In genomic region chr4:140988706-140989290, GRCm38 (mm10) we compare ENCODE assay signal across 10 mouse cellular contexts. TPM values are rescaled to one million over a fixed set of nuclear protein-coding genes. Genes with fewer than 3 reads are reported as not detected.
DNase-seq lines count a peak whose midpoint lies in the region; ATAC-seq and TF ChIP-seq lines count a peak whose summit lies in the region.
"Had no signal": no experiment of that assay in that cellular context is flagged by ENCODE, and none has a peak within 500 bp of the region (broad histone marks: within the 10 kb centered on the region; RNA-seq: fewer than 3 reads in every experiment).

No protein-coding gene starts in this region.

- intact Hi-C loops in heart, postnatal 14 days (cut with DNase I) = loop anchor here (5.0 kb wide), 1 partner anchor 39 kb away; no protein-coding TSS in a partner anchor
- intact Hi-C loops in gastrocnemius, adult 2 months (cut with DNase I) = no loop called here

- H3K9me3 ChIP-seq in MEL (replicated peaks; ENCODE audit: insufficient read depth, low read length) = no peaks in the 10 kb centered on the region
- H3K9me3 ChIP-seq in intestine, embryonic 16.5 days (ENCODE audit: control insufficient read depth, low read length) = no peaks in the 10 kb centered on the region
- no peaks in the 10 kb centered on the region for H3K9me3 ChIP-seq in midbrain, embryonic 15.5 days

- ATAC-seq in intestine, embryonic 16.5 days = no peak
- no peak for ATAC-seq in midbrain, embryonic 15.5 days (replicated peaks)

- WGBS in intestine, embryonic 16.5 days = 70% methylated on average over 7 of the region's 7 CpGs
- WGBS in midbrain, embryonic 15.5 days = 65% methylated on average over 7 of the region's 7 CpGs

- H3K4me2 ChIP-seq in intestine, embryonic 16.5 days (ENCODE audit: low read depth, low read length) = no peak overlapping the region
- H3K4me2 ChIP-seq in midbrain, embryonic 15.5 days = peak overlapping the region; percentile 86

- no peak for TF ChIP-seq POLR2A in MEL (IDR thresholded peaks at IDR 0.05; ENCODE audit: control insufficient read depth in 1 of 2, insufficient read depth in 1 of 2, low read depth in 1 of 2, low read length in 2 of 2, poor library complexity in 1 of 2)

- peaks cover 8% of the 10 kb centered on the region for H3K79me2 ChIP-seq in MEL (ENCODE audit: control insufficient read depth, insufficient read depth, low read length, poor library complexity)

- no peak for TF ChIP-seq RAD21 in MEL (IDR thresholded peaks at IDR 0.05; ENCODE audit: low read depth, low read length)

- TF ChIP-seq EP300 in MEL (IDR thresholded peaks at IDR 0.05; ENCODE audit: low read depth in 1 of 2, low read length in 2 of 2) = no peak

- peaks cover 3 to 17% of the 10 kb centered on the region in 2 experiments; a peak in 3 of 4 replicates for H3K4me1 ChIP-seq in MEL (ENCODE audit: control insufficient read depth in 1 of 2, insufficient read depth in 2 of 2, low read length in 2 of 2)
- peaks cover 16% of the 10 kb centered on the region for H3K4me1 ChIP-seq in intestine, embryonic 16.5 days (ENCODE audit: control insufficient read depth, insufficient read depth, low read length)
- peaks cover 32% of the 10 kb centered on the region for H3K4me1 ChIP-seq in midbrain, embryonic 15.5 days

- peaks cover 0 to 10% of the 10 kb centered on the region in 2 experiments; a peak in 2 of 4 replicates for H3K36me3 ChIP-seq in MEL (ENCODE audit: control insufficient read depth in 1 of 2, insufficient read depth in 2 of 2, low read length in 2 of 2)
- H3K36me3 ChIP-seq in intestine, embryonic 16.5 days (ENCODE audit: control insufficient read depth, insufficient read depth, low read length) = no peaks in the 10 kb centered on the region
- H3K36me3 ChIP-seq in midbrain, embryonic 15.5 days (replicated peaks) = peaks cover 17% of the 10 kb centered on the region

- no peaks in the 10 kb centered on the region for H3K27me3 ChIP-seq in MEL (ENCODE audit: control insufficient read depth in 1 of 2, insufficient read depth in 2 of 2, low read length in 2 of 2)
- H3K27me3 ChIP-seq in intestine, embryonic 16.5 days (replicated peaks; ENCODE audit: control insufficient read depth, insufficient read depth, low read length) = no peaks in the 10 kb centered on the region
- no peaks in the 10 kb centered on the region for H3K27me3 ChIP-seq in midbrain, embryonic 15.5 days (replicated peaks)

- no peak overlapping the region for H3K4me3 ChIP-seq in MEL (ENCODE audit: control insufficient read depth in 1 of 2, insufficient read depth in 1 of 2, low read depth in 2 of 2, low read length in 2 of 2)
- no peak overlapping the region for H3K4me3 ChIP-seq in intestine, embryonic 16.5 days (ENCODE audit: low read length)
- no peak overlapping the region for H3K4me3 ChIP-seq in midbrain, embryonic 15.5 days
- H3K4me3 ChIP-seq in gastrocnemius, adult 2 months = no peak overlapping the region
- H3K4me3 ChIP-seq: erythroblast, embryonic 14.5 days had no signal

- TF ChIP-seq CTCF in MEL (IDR thresholded peaks at IDR 0.05 in 2 of 3, conservative IDR thresholded peaks at IDR 0.05 in 1 of 3; ENCODE audit: control insufficient read depth in 1 of 3, insufficient read depth in 1 of 3, low read depth in 2 of 3, low read length in 3 of 3, poor library complexity in 1 of 3, severe bottlenecking in 1 of 3) = no peak
- no peak for TF ChIP-seq CTCF in gastrocnemius, adult 2 months (IDR thresholded peaks at IDR 0.05)

- peak; percentile 97 for DNase-seq in heart, adult 11 months
- DNase-seq in heart, postnatal 14 days = no peak
- DNase-seq in MEL (ENCODE audit: low read depth, low spot score) (peak; percentile 45), MN1 (ENCODE audit: low spot score) (no peak)
- DNase-seq in urinary bladder, adult 2 months (ENCODE audit: low spot score) = no peak
- no peak for DNase-seq in gastrocnemius, adult 2 months
- DNase-seq: adrenal gland, adult 8-10 months had no signal

- H3K27ac ChIP-seq in MEL (ENCODE audit: control insufficient read depth, low read depth, low read length) = no peak overlapping the region
- H3K27ac ChIP-seq in intestine, embryonic 16.5 days (ENCODE audit: low read length) = no peak overlapping the region
- no peak overlapping the region for H3K27ac ChIP-seq in midbrain, embryonic 15.5 days
- H3K27ac ChIP-seq in gastrocnemius, adult 2 months = no peak overlapping the region; the same call in 1 of the 2 replicates

- H3K9ac ChIP-seq in MEL (ENCODE audit: control insufficient read depth, low read depth, low read length, poor library complexity, severe bottlenecking) = no peak overlapping the region
- 0 out of 2 replicates have a peak overlapping the region, but pooled peaks have one; percentile 6 for H3K9ac ChIP-seq in intestine, embryonic 16.5 days (ENCODE audit: low read depth, low read length)
- 0 out of 2 replicates have a peak overlapping the region, but pooled peaks have one; percentile 6 for H3K9ac ChIP-seq in midbrain, embryonic 15.5 days

TF ChIP-seq in MEL, 35 proteins besides CTCF, POLR2A, EP300 and RAD21:
- TF ChIP-seq USF1 (IDR thresholded peaks at IDR 0.05; ENCODE audit: low read depth, low read length) (no peak), BHLHE40 (IDR thresholded peaks at IDR 0.05; ENCODE audit: borderline replicate concordance, low read depth, low read length) (no peak), TCF12 (IDR thresholded peaks at IDR 0.05; ENCODE audit: low read depth, low read length) (no peak), SIN3A (IDR thresholded peaks at IDR 0.05; ENCODE audit: low read length) (no peak), SMC3 (IDR thresholded peaks at IDR 0.05; ENCODE audit: low read depth, low read length) (no peak), MYB (IDR thresholded peaks at IDR 0.05; ENCODE audit: low read depth, low read length) (no peak), E2F4 (IDR thresholded peaks at IDR 0.05; ENCODE audit: borderline replicate concordance, low read depth, low read length) (no peak), MYC (IDR thresholded peaks at IDR 0.05; ENCODE audit: low read depth, low read length) (no peak), MAX (IDR thresholded peaks at IDR 0.05; ENCODE audit: low read length) (no peak), ELF1 (IDR thresholded peaks at IDR 0.05; ENCODE audit: low read depth, low read length) (no peak), CHD1 (IDR thresholded peaks at IDR 0.05; ENCODE audit: low read depth, low read length) (no peak), KAT2A (conservative IDR thresholded peaks at IDR 0.05; ENCODE audit: low read depth, low read length) (no peak), ZMIZ1 (IDR thresholded peaks at IDR 0.05; ENCODE audit: low read depth, low read length) (no peak)

RNA-seq across cellular contexts. Expression of gene Atp13a2, which starts 2.1 kb away (rescaled TPM):
- total RNA-seq in heart, postnatal 14 days (2021) = 10 to 100 TPM; 20.7 to 21.7 TPM
- 27.3 and 29.0 TPM in 2 replicates for total RNA-seq in MEL (2012; rRNA removed)
- 10 to 100 TPM in 1 of 2 experiments, not detected in 1; 65.4 TPM for polyA plus RNA-seq in MEL (2012; ENCODE audit: insufficient read depth in 1 of 2, insufficient read length in 2 of 2, low read depth in 1 of 2, low replicate concordance in 2 of 2, missing spikeins in 1 of 2)
- 29.3 and 31.5 TPM in 2 replicates for polyA plus RNA-seq in intestine, embryonic 16.5 days (2015; fragmentation: Nextera tagmentation; extraction: Ambion mirVana)
- 189 and 193 TPM in 2 replicates for polyA plus RNA-seq in midbrain, embryonic 15.5 days (2015; fragmentation: Nextera tagmentation; extraction: Ambion mirVana)
- polyA plus RNA-seq in urinary bladder, adult 2 months (2012; rRNA removed) = 49.5 and 57.3 TPM in 2 replicates
- total RNA-seq in gastrocnemius, adult 2 months (2021) = 10 to 100 TPM; 20.0 to 23.7 TPM

RNA-seq across cellular contexts. Expression of gene Mfap2, which starts 21.4 kb away (rescaled TPM):
- total RNA-seq in heart, postnatal 14 days (2021) = 10 to 100 TPM; 24.5 to 28.1 TPM
- not detected in 2 replicates for total RNA-seq in MEL (2012; rRNA removed)
- polyA plus RNA-seq in MEL (2012; ENCODE audit: insufficient read depth in 1 of 2, insufficient read length in 2 of 2, low read depth in 1 of 2, low replicate concordance in 2 of 2, missing spikeins in 1 of 2) = not detected
- 312 and 334 TPM in 2 replicates for polyA plus RNA-seq in intestine, embryonic 16.5 days (2015; fragmentation: Nextera tagmentation; extraction: Ambion mirVana)
- polyA plus RNA-seq in midbrain, embryonic 15.5 days (2015; fragmentation: Nextera tagmentation; extraction: Ambion mirVana) = 153 and 181 TPM in 2 replicates
- 37.6 and 37.9 TPM in 2 replicates for polyA plus RNA-seq in urinary bladder, adult 2 months (2012; rRNA removed)
- total RNA-seq in gastrocnemius, adult 2 months (2021) = 1 to 10 TPM; 1.5 to 4.7 TPM

RNA-seq across cellular contexts. Expression of gene Sdhb, which starts 27.8 kb away (rescaled TPM):
- 100 to 1,000 TPM; 916 to 936 TPM for total RNA-seq in heart, postnatal 14 days (2021)
- 271 and 292 TPM in 2 replicates for total RNA-seq in MEL (2012; rRNA removed)
- 100 to 1,000 TPM; 342 to 414 TPM for polyA plus RNA-seq in MEL (2012; ENCODE audit: insufficient read depth in 1 of 2, insufficient read length in 2 of 2, low read depth in 1 of 2, low replicate concordance in 2 of 2, missing spikeins in 1 of 2)
- polyA plus RNA-seq in intestine, embryonic 16.5 days (2015; fragmentation: Nextera tagmentation; extraction: Ambion mirVana) = 671 and 689 TPM in 2 replicates
- polyA plus RNA-seq in midbrain, embryonic 15.5 days (2015; fragmentation: Nextera tagmentation; extraction: Ambion mirVana) = 442 and 447 TPM in 2 replicates
- 175 and 188 TPM in 2 replicates for polyA plus RNA-seq in urinary bladder, adult 2 months (2012; rRNA removed)
- 100 to 1,000 TPM; 483 to 898 TPM for total RNA-seq in gastrocnemius, adult 2 months (2021)

Comparison
In these comparisons a context has a peak if more than half of its experiments do, and no peak if none do; other contexts are left out.
1. DNase-seq: peak in heart, adult 11 months (single experiment) and MEL (single experiment); none in heart, postnatal 14 days (0 of 2), urinary bladder, adult 2 months (single experiment), gastrocnemius, adult 2 months (single experiment) and MN1 (single experiment).
2. RNA of gene Mfap2, which starts 21.4 kb away (polyA plus RNA-seq): 312 to 334 TPM in intestine, embryonic 16.5 days, 153 to 181 TPM in midbrain, embryonic 15.5 days and 37.6 to 37.9 TPM in urinary bladder, adult 2 months; not detected in MEL; every median in the first group is over 10 times any median in the second.